Mouse (Mus musculus): ENCODE data around the gene Tiam1. TPM values are rescaled to one million over a fixed set of nuclear protein-coding genes. Genes with fewer than 3 reads are reported as not detected.

Gene Tiam1
- polyA plus RNA-seq, 1 experiment from 2014 or later, result 24.5 TPM

- no peaks in the 10 kb centered on the region for H3K36me3 ChIP-seq (ENCODE audit: control insufficient read depth, insufficient read depth, low read length)
- no peak overlapping the region for H3K27ac ChIP-seq (ENCODE audit: low read depth, low read length)
- H3K9ac ChIP-seq (ENCODE audit: low read depth, low read length), result no peak overlapping the region
- no peaks in the 10 kb centered on the region for H3K4me1 ChIP-seq (ENCODE audit: control insufficient read depth, insufficient read depth, low read length)
- no peak overlapping the region for H3K4me3 ChIP-seq (ENCODE audit: low read length)
- no peaks in the 10 kb centered on the region for H3K27me3 ChIP-seq (ENCODE audit: control insufficient read depth, insufficient read depth, low read length)
- WGBS, result 68% methylated on average over 9 of the region's 9 CpGs
- no peaks in the 10 kb centered on the region for H3K9me3 ChIP-seq (ENCODE audit: control insufficient read depth, low read length)
- ATAC-seq (ENCODE audit: low FRiP score, low TSS enrichment), result no peak
- H3K4me2 ChIP-seq (replicated peaks; ENCODE audit: low read depth, low read length), result no peak overlapping the region
Observed at GRCm38 (mm10) chr16:89837096-89837495, 306.5 kb downstream of the Tiam1 start.

- H3K9ac ChIP-seq (ENCODE audit: low read depth, low read length), result no peak overlapping the region
- H3K4me1 ChIP-seq (ENCODE audit: control insufficient read depth, insufficient read depth, low read length), result no peaks in the 10 kb centered on the region
- no peak for ATAC-seq (ENCODE audit: low FRiP score, low TSS enrichment)
- H3K4me2 ChIP-seq (replicated peaks; ENCODE audit: low read depth, low read length), result no peak overlapping the region
- no peaks in the 10 kb centered on the region for H3K9me3 ChIP-seq (ENCODE audit: control insufficient read depth, low read length)
- H3K27ac ChIP-seq (ENCODE audit: low read depth, low read length), result no peak overlapping the region
- no peaks in the 10 kb centered on the region for H3K36me3 ChIP-seq (ENCODE audit: control insufficient read depth, insufficient read depth, low read length)
- no peaks in the 10 kb centered on the region for H3K27me3 ChIP-seq (ENCODE audit: control insufficient read depth, insufficient read depth, low read length)
- 72% methylated on average over 7 of the region's 7 CpGs for WGBS
- no peak overlapping the region for H3K4me3 ChIP-seq (ENCODE audit: low read length)
Observed at GRCm38 (mm10) chr16:89835551-89835950, 308.0 kb downstream of the Tiam1 start.

GRCm38 (mm10) chr16:89833011-89833410, 310.6 kb downstream of the Tiam1 start:
- Histone ChIP-seq H3K27ac (ENCODE audit: low read depth, low read length) (no peak overlapping the region), H3K4me2 (replicated peaks; ENCODE audit: low read depth, low read length) (no peak overlapping the region), H3K27me3 (ENCODE audit: control insufficient read depth, insufficient read depth, low read length) (no peaks in the 10 kb centered on the region), H3K9me3 (ENCODE audit: control insufficient read depth, low read length) (no peaks in the 10 kb centered on the region), H3K9ac (ENCODE audit: low read depth, low read length) (no peak overlapping the region), H3K36me3 (ENCODE audit: control insufficient read depth, insufficient read depth, low read length) (no peaks in the 10 kb centered on the region), H3K4me3 (ENCODE audit: low read length) (no peak overlapping the region), H3K4me1 (ENCODE audit: control insufficient read depth, insufficient read depth, low read length) (no peaks in the 10 kb centered on the region)
- no peak for ATAC-seq (ENCODE audit: low FRiP score, low TSS enrichment)
- 91% methylated on average over 11 of the region's 11 CpGs for WGBS

- H3K27ac ChIP-seq (ENCODE audit: low read depth, low read length), result no peak overlapping the region
- H3K4me1 ChIP-seq (ENCODE audit: control insufficient read depth, insufficient read depth, low read length), result no peaks in the 10 kb centered on the region
- 57% methylated on average over 10 of the region's 10 CpGs for WGBS
- H3K4me3 ChIP-seq (ENCODE audit: low read length), result no peak overlapping the region
- no peak overlapping the region for H3K4me2 ChIP-seq (replicated peaks; ENCODE audit: low read depth, low read length)
- H3K9me3 ChIP-seq (ENCODE audit: control insufficient read depth, low read length), result no peaks in the 10 kb centered on the region
- no peak overlapping the region for H3K9ac ChIP-seq (ENCODE audit: low read depth, low read length)
- no peaks in the 10 kb centered on the region for H3K27me3 ChIP-seq (ENCODE audit: control insufficient read depth, insufficient read depth, low read length)
- H3K36me3 ChIP-seq (ENCODE audit: control insufficient read depth, insufficient read depth, low read length), result no peaks in the 10 kb centered on the region
- no peak for ATAC-seq (ENCODE audit: low FRiP score, low TSS enrichment)
Observed at GRCm38 (mm10) chr16:89831172-89831571, 312.4 kb downstream of the Tiam1 start.

GRCm38 (mm10) chr16:89830221-89830648, 313.3 kb downstream of the Tiam1 start:
- no peak overlapping the region for H3K27ac ChIP-seq (ENCODE audit: low read depth, low read length)
- H3K9me3 ChIP-seq (ENCODE audit: control insufficient read depth, low read length), result no peaks in the 10 kb centered on the region
- ATAC-seq (ENCODE audit: low FRiP score, low TSS enrichment), result 0 out of 2 replicates have a peak, but pooled peaks have one; percentile 32
- H3K36me3 ChIP-seq (ENCODE audit: control insufficient read depth, insufficient read depth, low read length), result no peaks in the 10 kb centered on the region
- H3K4me1 ChIP-seq (ENCODE audit: control insufficient read depth, insufficient read depth, low read length), result no peaks in the 10 kb centered on the region
- WGBS, result 75% methylated on average over 15 of the region's 15 CpGs
- H3K4me3 ChIP-seq (ENCODE audit: low read length), result no peak overlapping the region
- H3K27me3 ChIP-seq (ENCODE audit: control insufficient read depth, insufficient read depth, low read length), result no peaks in the 10 kb centered on the region
- no peak overlapping the region for H3K9ac ChIP-seq (ENCODE audit: low read depth, low read length)
- H3K4me2 ChIP-seq (replicated peaks; ENCODE audit: low read depth, low read length), result no peak overlapping the region

- WGBS, result 78% methylated on average over 17 of the region's 17 CpGs
- Histone ChIP-seq H3K9me3 (ENCODE audit: control insufficient read depth, low read length) (no peaks in the 10 kb centered on the region), H3K27ac (ENCODE audit: low read depth, low read length) (no peak overlapping the region), H3K36me3 (ENCODE audit: control insufficient read depth, insufficient read depth, low read length) (no peaks in the 10 kb centered on the region), H3K27me3 (ENCODE audit: control insufficient read depth, insufficient read depth, low read length) (no peaks in the 10 kb centered on the region), H3K4me1 (ENCODE audit: control insufficient read depth, insufficient read depth, low read length) (no peaks in the 10 kb centered on the region), H3K4me3 (ENCODE audit: low read length) (no peak overlapping the region), H3K4me2 (replicated peaks; ENCODE audit: low read depth, low read length) (no peak overlapping the region), H3K9ac (ENCODE audit: low read depth, low read length) (no peak overlapping the region)
- no peak for ATAC-seq (ENCODE audit: low FRiP score, low TSS enrichment)
Observed at GRCm38 (mm10) chr16:89827496-89828125, 316.0 kb downstream of the Tiam1 start.

GRCm38 (mm10) chr16:89825875-89826274, 317.7 kb downstream of the Tiam1 start:
- no peak for ATAC-seq (ENCODE audit: low FRiP score, low TSS enrichment)
- Histone ChIP-seq H3K27ac (ENCODE audit: low read depth, low read length) (peak overlapping the region; percentile 30; the same call in 1 of the 2 replicates), H3K4me2 (replicated peaks; ENCODE audit: low read depth, low read length) (no peak overlapping the region), H3K9ac (ENCODE audit: low read depth, low read length) (no peak overlapping the region), H3K9me3 (ENCODE audit: control insufficient read depth, low read length) (no peaks in the 10 kb centered on the region), H3K27me3 (ENCODE audit: control insufficient read depth, insufficient read depth, low read length) (no peaks in the 10 kb centered on the region), H3K4me1 (ENCODE audit: control insufficient read depth, insufficient read depth, low read length) (no peaks in the 10 kb centered on the region), H3K36me3 (ENCODE audit: control insufficient read depth, insufficient read depth, low read length) (no peaks in the 10 kb centered on the region), H3K4me3 (ENCODE audit: low read length) (no peak overlapping the region)
- WGBS, result 45% methylated on average over 12 of the region's 12 CpGs

GRCm38 (mm10) chr16:89822882-89823281, 320.7 kb downstream of the Tiam1 start:
- WGBS, result 87% methylated on average over 6 of the region's 6 CpGs

GRCm38 (mm10) chr16:89818661-89819060, 324.9 kb downstream of the Tiam1 start:
- Histone ChIP-seq H3K27me3 (ENCODE audit: control insufficient read depth, insufficient read depth, low read length) (no peaks in the 10 kb centered on the region), H3K36me3 (ENCODE audit: control insufficient read depth, insufficient read depth, low read length) (no peaks in the 10 kb centered on the region), H3K9ac (ENCODE audit: low read depth, low read length) (no peak overlapping the region), H3K4me1 (ENCODE audit: control insufficient read depth, insufficient read depth, low read length) (no peaks in the 10 kb centered on the region; the same call in 1 of the 2 replicates), H3K27ac (ENCODE audit: low read depth, low read length) (no peak overlapping the region), H3K9me3 (ENCODE audit: control insufficient read depth, low read length) (no peaks in the 10 kb centered on the region), H3K4me3 (ENCODE audit: low read length) (no peak overlapping the region), H3K4me2 (replicated peaks; ENCODE audit: low read depth, low read length) (no peak overlapping the region; the same call in 1 of the 2 replicates)
- no peak for ATAC-seq (ENCODE audit: low FRiP score, low TSS enrichment)
- WGBS, result 31% methylated on average over 4 of the region's 4 CpGs

More at GRCm38 (mm10) chr16:89822882-89823281, 320.7 kb downstream of the Tiam1 start:
- no peaks in the 10 kb centered on the region for H3K27me3 ChIP-seq (ENCODE audit: control insufficient read depth, insufficient read depth, low read length)
- ATAC-seq (ENCODE audit: low FRiP score, low TSS enrichment), result no peak
- H3K36me3 ChIP-seq (ENCODE audit: control insufficient read depth, insufficient read depth, low read length), result no peaks in the 10 kb centered on the region
- H3K4me2 ChIP-seq (replicated peaks; ENCODE audit: low read depth, low read length), result no peak overlapping the region
- no peak overlapping the region for H3K9ac ChIP-seq (ENCODE audit: low read depth, low read length)
- H3K4me1 ChIP-seq (ENCODE audit: control insufficient read depth, insufficient read depth, low read length), result no peaks in the 10 kb centered on the region; the same call in 1 of the 2 replicates
- H3K27ac ChIP-seq (ENCODE audit: low read depth, low read length), result no peak overlapping the region
- no peak overlapping the region for H3K4me3 ChIP-seq (ENCODE audit: low read length)
- no peaks in the 10 kb centered on the region for H3K9me3 ChIP-seq (ENCODE audit: control insufficient read depth, low read length)

Measured in kidney, embryonic 14.5 days (tissue).